In the genomic region with DNA sequence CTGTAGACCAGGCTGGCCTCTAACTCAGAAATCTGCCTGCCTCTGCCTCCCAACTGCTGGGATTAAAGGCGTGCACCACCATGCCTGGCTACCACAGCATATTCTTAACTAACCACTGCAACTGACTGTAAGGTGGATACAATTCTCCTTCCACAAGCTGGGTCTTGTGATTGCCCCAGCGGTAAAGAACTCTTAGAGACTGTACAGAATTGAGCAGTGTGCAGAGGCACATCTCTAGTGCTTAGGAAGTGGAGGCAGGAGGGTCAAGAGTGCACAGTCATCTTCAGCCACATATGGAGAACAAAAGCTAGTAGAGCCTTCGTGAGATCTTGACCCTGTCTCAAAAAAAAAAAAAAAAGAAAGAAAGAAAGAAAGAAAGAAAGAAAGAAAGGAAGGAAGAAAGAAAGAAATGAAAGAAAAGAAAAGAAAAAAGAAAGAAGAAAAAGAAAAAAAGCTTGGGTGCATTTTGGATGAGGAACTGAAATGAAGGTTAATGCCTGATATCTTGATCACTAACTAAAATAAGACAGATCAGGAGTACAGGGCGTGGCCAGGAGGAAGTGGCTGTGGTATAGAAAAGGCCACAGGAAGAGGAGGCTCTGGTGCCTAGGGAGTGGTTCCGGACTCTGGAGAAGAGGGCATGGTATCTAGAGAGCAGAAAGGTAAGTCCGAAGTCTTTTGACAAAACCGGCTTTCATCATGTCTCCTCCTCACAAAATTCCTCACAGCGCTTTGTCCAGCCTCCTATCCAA, we compare ENCODE assay signal across 10 mouse cellular contexts. TPM values are rescaled to one million over a fixed set of nuclear protein-coding genes. Genes with fewer than 3 reads are reported as not detected.
DNase-seq lines count a peak whose midpoint lies in the region; ATAC-seq and TF ChIP-seq lines count a peak whose summit lies in the region.
"Had no signal": no experiment of that assay in that cellular context is flagged by ENCODE, and none has a peak within 500 bp of the region (broad histone marks: within the 10 kb centered on the region; RNA-seq: fewer than 3 reads in every experiment).

No protein-coding gene starts in this region.

- no peak overlapping the region for H3K9ac ChIP-seq in intestine, embryonic 15.5 days
- H3K9ac ChIP-seq in intestine, postnatal 0 days (ENCODE audit: low read depth, low read length): no peak overlapping the region
- peak overlapping the region; percentile 72 for H3K9ac ChIP-seq in MEL (ENCODE audit: control insufficient read depth, low read depth, low read length, poor library complexity, severe bottlenecking)
- peak overlapping the region; percentile 47 for H3K9ac ChIP-seq in liver, embryonic 12.5 days
- no peak overlapping the region for H3K9ac ChIP-seq in forebrain, postnatal 0 days

- no peaks in the 10 kb centered on the region for H3K27me3 ChIP-seq in intestine, embryonic 15.5 days (replicated peaks)
- H3K27me3 ChIP-seq in intestine, postnatal 0 days (replicated peaks; ENCODE audit: control insufficient read depth, insufficient read depth, low read length): no peaks in the 10 kb centered on the region
- no peaks in the 10 kb centered on the region for H3K27me3 ChIP-seq in MEL (ENCODE audit: control insufficient read depth in 1 of 2, insufficient read depth in 2 of 2, low read length in 2 of 2)
- no peaks in the 10 kb centered on the region for H3K27me3 ChIP-seq in liver, embryonic 12.5 days (replicated peaks)
- H3K27me3 ChIP-seq in forebrain, postnatal 0 days (ENCODE audit: insufficient read depth, low read length): no peaks in the 10 kb centered on the region
- H3K27me3 ChIP-seq: Patski had no signal

- no peak for ATAC-seq in intestine, embryonic 15.5 days
- ATAC-seq in intestine, postnatal 0 days: no peak
- ATAC-seq in liver, embryonic 12.5 days: no peak
- no peak for ATAC-seq in forebrain, postnatal 0 days
- ATAC-seq in cerebellum, adult (ENCODE audit: insufficient number of reproducible peaks, low FRiP score, low TSS enrichment): no peak
- ATAC-seq: Patski had no signal

- H3K79me2 ChIP-seq in MEL (ENCODE audit: control insufficient read depth, insufficient read depth, low read length, poor library complexity): no peaks in the 10 kb centered on the region

- H3K4me1 ChIP-seq in intestine, embryonic 15.5 days (replicated peaks): peaks cover 12% of the 10 kb centered on the region; the same call in 1 of the 2 replicates
- no peaks in the 10 kb centered on the region for H3K4me1 ChIP-seq in intestine, postnatal 0 days (replicated peaks; ENCODE audit: control insufficient read depth, insufficient read depth, low read length)
- peaks cover 8 to 38% of the 10 kb centered on the region in 2 experiments for H3K4me1 ChIP-seq in MEL (ENCODE audit: control insufficient read depth in 1 of 2, insufficient read depth in 2 of 2, low read length in 2 of 2)
- H3K4me1 ChIP-seq in liver, embryonic 12.5 days: peaks cover 28% of the 10 kb centered on the region
- 0 out of 2 replicates have a peak, but pooled peaks cover 6% of the 10 kb centered on the region for H3K4me1 ChIP-seq in forebrain, postnatal 0 days (ENCODE audit: insufficient read depth)

- 85% methylated on average over 8 of the region's 8 CpGs for WGBS in intestine, embryonic 15.5 days
- WGBS in intestine, postnatal 0 days: 76% methylated on average over 8 of the region's 8 CpGs
- 30% methylated on average over 8 of the region's 8 CpGs for WGBS in liver, embryonic 12.5 days (ENCODE audit: insufficient replicate concordance)
- WGBS in forebrain, postnatal 0 days: 91% methylated on average over 8 of the region's 8 CpGs

- no peak overlapping the region for H3K27ac ChIP-seq in intestine, embryonic 15.5 days
- no peak overlapping the region for H3K27ac ChIP-seq in intestine, postnatal 0 days (ENCODE audit: low read depth, low read length)
- H3K27ac ChIP-seq in MEL (ENCODE audit: control insufficient read depth, low read depth, low read length): peak overlapping the region; percentile 89
- H3K27ac ChIP-seq in liver, embryonic 12.5 days: 0 out of 2 replicates have a peak overlapping the region, but pooled peaks have one; percentile 18
- H3K27ac ChIP-seq in forebrain, postnatal 0 days (ENCODE audit: low read depth, low read length): no peak overlapping the region

- H3K4me3 ChIP-seq in intestine, embryonic 15.5 days (replicated peaks): no peak overlapping the region
- no peak overlapping the region for H3K4me3 ChIP-seq in intestine, postnatal 0 days (ENCODE audit: low read depth, low read length)
- peak overlapping the region; percentile 60 to 65 for H3K4me3 ChIP-seq in MEL (ENCODE audit: control insufficient read depth in 1 of 2, insufficient read depth in 1 of 2, low read depth in 2 of 2, low read length in 2 of 2)
- H3K4me3 ChIP-seq in liver, embryonic 12.5 days: peak overlapping the region; percentile 31
- no peak overlapping the region for H3K4me3 ChIP-seq in forebrain, postnatal 0 days (ENCODE audit: low read depth, low read length)

- peak overlapping the region; percentile 30; the same call in 1 of the 2 replicates for H3K4me2 ChIP-seq in intestine, embryonic 15.5 days (replicated peaks)
- no peak overlapping the region for H3K4me2 ChIP-seq in intestine, postnatal 0 days (replicated peaks; ENCODE audit: low read depth)
- H3K4me2 ChIP-seq in liver, embryonic 12.5 days: peak overlapping the region; percentile 55
- H3K4me2 ChIP-seq in forebrain, postnatal 0 days (ENCODE audit: low read depth): no peak overlapping the region

- peak; percentile 89 for DNase-seq in MEL (ENCODE audit: low read depth, low spot score)
- peak; percentile 69 for DNase-seq in naive thymus-derived CD4-positive, alpha-beta T cell, adult 2 months (ENCODE audit: low read depth)
- DNase-seq in forebrain, postnatal 0 days: no peak
- no peak for DNase-seq in layer of hippocampus, postnatal 10 days (ENCODE audit: low spot score in 2 of 2)
- DNase-seq: cerebellum, postnatal 10 days had no signal

- peak; percentile 48 to 73; a peak in 3 of 4 replicates for TF ChIP-seq POLR2A in MEL (IDR thresholded peaks at IDR 0.05; ENCODE audit: control insufficient read depth in 1 of 2, insufficient read depth in 1 of 2, low read depth in 1 of 2, low read length in 2 of 2, poor library complexity in 1 of 2)

- no peak for TF ChIP-seq RAD21 in MEL (IDR thresholded peaks at IDR 0.05; ENCODE audit: low read depth, low read length)

- H3K36me3 ChIP-seq in intestine, embryonic 15.5 days: no peaks in the 10 kb centered on the region
- H3K36me3 ChIP-seq in intestine, postnatal 0 days (ENCODE audit: control insufficient read depth, insufficient read depth): no peaks in the 10 kb centered on the region
- H3K36me3 ChIP-seq in MEL (ENCODE audit: control insufficient read depth in 1 of 2, insufficient read depth in 2 of 2, low read length in 2 of 2): peaks cover 0 to 14% of the 10 kb centered on the region in 2 experiments; a peak in 2 of 4 replicates
- H3K36me3 ChIP-seq in liver, embryonic 12.5 days: no peaks in the 10 kb centered on the region
- H3K36me3 ChIP-seq in forebrain, postnatal 0 days (ENCODE audit: insufficient read depth): no peaks in the 10 kb centered on the region

- peak; percentile 70 to 79 for TF ChIP-seq EP300 in MEL (IDR thresholded peaks at IDR 0.05; ENCODE audit: low read depth in 1 of 2, low read length in 2 of 2)

- no peak for TF ChIP-seq CTCF in intestine, postnatal 0 days (IDR thresholded peaks at IDR 0.05; ENCODE audit: low read depth)
- no peak for TF ChIP-seq CTCF in MEL (IDR thresholded peaks at IDR 0.05 in 2 of 3, conservative IDR thresholded peaks at IDR 0.05 in 1 of 3; ENCODE audit: control insufficient read depth in 1 of 3, insufficient read depth in 1 of 3, low read depth in 2 of 3, low read length in 3 of 3, poor library complexity in 1 of 3, severe bottlenecking in 1 of 3)
- TF ChIP-seq CTCF in forebrain, postnatal 0 days (IDR thresholded peaks at IDR 0.05; ENCODE audit: low read depth): no peak

- H3K9me3 ChIP-seq in intestine, embryonic 15.5 days: no peaks in the 10 kb centered on the region
- no peaks in the 10 kb centered on the region for H3K9me3 ChIP-seq in intestine, postnatal 0 days (ENCODE audit: control insufficient read depth)
- no peaks in the 10 kb centered on the region for H3K9me3 ChIP-seq in MEL (replicated peaks; ENCODE audit: insufficient read depth, low read length)
- H3K9me3 ChIP-seq in liver, embryonic 12.5 days (replicated peaks): no peaks in the 10 kb centered on the region
- no peaks in the 10 kb centered on the region for H3K9me3 ChIP-seq in forebrain, postnatal 0 days (ENCODE audit: low read length)

TF ChIP-seq in MEL, 35 proteins besides CTCF, POLR2A, EP300 and RAD21 (continues in another document):
- TF ChIP-seq RCOR1 (IDR thresholded peaks at IDR 0.05; ENCODE audit: low read depth, low read length) (0 out of 2 replicates have a peak, but pooled peaks have one; percentile 46), ETS1 (IDR thresholded peaks at IDR 0.05; ENCODE audit: low read depth, low read length) (peak; percentile 73), KAT2A (conservative IDR thresholded peaks at IDR 0.05; ENCODE audit: low read depth, low read length) (no peak), TBP (IDR thresholded peaks at IDR 0.05; ENCODE audit: low read depth, low read length) (peak; percentile 75), BHLHE40 (IDR thresholded peaks at IDR 0.05; ENCODE audit: borderline replicate concordance, low read depth, low read length) (no peak), SIN3A (IDR thresholded peaks at IDR 0.05; ENCODE audit: low read length) (peak; percentile 53), NRF1 (IDR thresholded peaks at IDR 0.05; ENCODE audit: insufficient read depth, low read depth, low read length, poor library complexity, severe bottlenecking) (no peak), ZNF384 (IDR thresholded peaks at IDR 0.05; ENCODE audit: low read depth, low read length) (peak; percentile 77), MYC (IDR thresholded peaks at IDR 0.05; ENCODE audit: low read depth, low read length) (peak; percentile 63), USF2 (IDR thresholded peaks at IDR 0.05; ENCODE audit: borderline replicate concordance in 1 of 2, insufficient read depth in 1 of 2, low read depth in 1 of 2, low read length in 2 of 2) (no peak), MAFK (IDR thresholded peaks at IDR 0.05; ENCODE audit: borderline replicate concordance, low read depth, low read length) (no peak), GATA1 (IDR thresholded peaks at IDR 0.05; ENCODE audit: low read depth, low read length) (peak; percentile 77)

RNA-seq across cellular contexts. Expression of gene Lrrc8d, which starts 48.9 kb away (rescaled TPM):
- 14.8 and 16.2 TPM in 2 replicates for polyA plus RNA-seq in intestine, embryonic 15.5 days (2015; fragmentation: Nextera tagmentation; extraction: Ambion mirVana)
- polyA plus RNA-seq in intestine, postnatal 0 days (2015; fragmentation: Nextera tagmentation; extraction: Ambion mirVana): 14.5 and 15.3 TPM in 2 replicates
- 11.4 and 13.3 TPM in 2 replicates for total RNA-seq in MEL (2012; rRNA removed)
- 100 to 1,000 TPM in 1 of 2 experiments, 10 to 100 TPM in 1; 21.9 to 258 TPM for polyA plus RNA-seq in MEL (2012; ENCODE audit: insufficient read depth in 1 of 2, insufficient read length in 2 of 2, low read depth in 1 of 2, low replicate concordance in 2 of 2, missing spikeins in 1 of 2)
- 14.5 and 15.4 TPM in 2 replicates for polyA plus RNA-seq in liver, embryonic 12.5 days (2016; fragmentation: Nextera tagmentation; extraction: Ambion mirVana)
- total RNA-seq in forebrain, postnatal 0 days (2014; rRNA removed): 11.8 and 16.8 TPM in 2 replicates
- 25.6 and 37.2 TPM in 2 replicates for polyA plus RNA-seq in forebrain, postnatal 0 days (2015; fragmentation: Nextera tagmentation; extraction: Ambion mirVana)
- 10 to 100 TPM; 57.7 to 59.4 TPM for total RNA-seq in layer of hippocampus, postnatal 10 days (2021)

Comparison
In these comparisons a context has a peak if more than half of its experiments do, and no peak if none do; other contexts are left out.
1. H3K4me2 ChIP-seq: peak in intestine, embryonic 15.5 days (single experiment) and liver, embryonic 12.5 days (single experiment); none in intestine, postnatal 0 days (single experiment) and forebrain, postnatal 0 days (single experiment).
2. H3K27ac ChIP-seq: peak in MEL (single experiment) and liver, embryonic 12.5 days (single experiment); none in intestine, embryonic 15.5 days (single experiment), intestine, postnatal 0 days (single experiment) and forebrain, postnatal 0 days (single experiment).
3. H3K4me3 ChIP-seq: peak in MEL (2 of 2) and liver, embryonic 12.5 days (single experiment); none in intestine, embryonic 15.5 days (single experiment), intestine, postnatal 0 days (single experiment) and forebrain, postnatal 0 days (single experiment).
4. H3K9ac ChIP-seq: peak in MEL (single experiment) and liver, embryonic 12.5 days (single experiment); none in intestine, embryonic 15.5 days (single experiment), intestine, postnatal 0 days (single experiment) and forebrain, postnatal 0 days (single experiment).
5. DNase-seq: peak in MEL (single experiment) and naive thymus-derived CD4-positive, alpha-beta T cell, adult 2 months (single experiment); none in forebrain, postnatal 0 days (single experiment) and layer of hippocampus, postnatal 10 days (0 of 2).